Mouse (Mus musculus) macrophage (primary cell): ENCODE results near the gene Ddah1. TPM values are rescaled to one million over a fixed set of nuclear protein-coding genes. Genes with fewer than 3 reads are reported as not detected.
A peak's percentile ranks its signal among the peaks of the same experiment; 100 is the strongest.
"Not testable (repeated sequence)": the region's sequence is repeated elsewhere in the genome, so short reads cannot be mapped to it uniquely, and the experiment has no call there.

ENCODE experiments used
- H3K27ac ChIP-seq: fragments of 350-480 bp; formaldehyde crosslinking; 2 replicates; pipeline ENCODE4 v1.9.0; 2021
- H3K36me3 ChIP-seq: fragments of 350-480 bp; formaldehyde crosslinking; 2 replicates; pipeline ENCODE4 v1.9.0; 2021; ENCODE audit errors: inconsistent target
- H3K4me3 ChIP-seq: fragments of 350-480 bp; formaldehyde crosslinking; 2 replicates; pipeline ENCODE4 v1.9.0; 2021; ENCODE audit errors: inconsistent target
- H3K79me2 ChIP-seq: fragments of 350-480 bp; formaldehyde crosslinking; 2 replicates; pipeline ENCODE4 v1.9.0; 2021; ENCODE audit errors: inconsistent target
- WGBS: methylation state at CpG from one replicate; pipeline ENCODE4 v1.1.7; 2026; ENCODE audit warnings: inconsistent platforms; ENCODE audit not compliant: missing documents; 5-methylcytosine and 5-hydroxymethylcytosine counted together
- polyA plus RNA-seq: library from polyadenylated mRNA; stranded (reverse); fragments of 250-400 nt; gene quantifications from 3 replicates; pipeline ENCODE4 v1.2.4, GENCODE M21; 2018; ENCODE audit warnings: inconsistent platforms

Ddah1 gene
- polyA plus RNA-seq, 1 experiment from 2014 or later: 0.20 TPM

- Histone ChIP-seq H3K27ac (no peak overlapping the region), H3K79me2 (no peaks in the 10 kb centered on the region), H3K4me3 (no peak overlapping the region), H3K36me3 (no peaks in the 10 kb centered on the region)
- WGBS: 95% methylated on average over 7 of the region's 7 CpGs
These were observed 154.0 kb downstream of the Ddah1 start for GRCm38 (mm10) chr3:145912512-145912911.

DNA sequence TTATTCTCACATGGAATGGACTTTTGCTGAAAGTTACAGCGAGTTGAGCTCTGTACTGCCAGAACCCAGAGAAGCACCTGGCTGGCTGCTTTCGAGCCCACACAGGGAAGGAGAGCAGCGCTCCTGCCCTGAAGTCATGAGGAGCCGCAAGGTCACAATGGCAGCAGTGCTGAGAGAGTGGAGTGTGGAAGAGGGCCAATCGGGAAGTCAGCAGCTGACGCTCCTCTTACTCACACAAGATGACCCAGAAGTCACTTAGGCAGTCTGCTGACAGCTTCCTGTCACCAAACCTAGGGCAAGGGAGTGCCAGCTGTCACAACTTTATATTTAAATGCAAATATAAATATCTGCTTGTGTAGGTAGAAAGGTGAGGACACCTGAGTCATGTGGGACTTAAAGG, 154.8 kb downstream of the Ddah1 start:
- WGBS: 88% methylated on average over 6 of the region's 6 CpGs
- Histone ChIP-seq H3K4me3 (no peak overlapping the region), H3K27ac (no peak overlapping the region), H3K79me2 (no peaks in the 10 kb centered on the region), H3K36me3 (no peaks in the 10 kb centered on the region)

DNA sequence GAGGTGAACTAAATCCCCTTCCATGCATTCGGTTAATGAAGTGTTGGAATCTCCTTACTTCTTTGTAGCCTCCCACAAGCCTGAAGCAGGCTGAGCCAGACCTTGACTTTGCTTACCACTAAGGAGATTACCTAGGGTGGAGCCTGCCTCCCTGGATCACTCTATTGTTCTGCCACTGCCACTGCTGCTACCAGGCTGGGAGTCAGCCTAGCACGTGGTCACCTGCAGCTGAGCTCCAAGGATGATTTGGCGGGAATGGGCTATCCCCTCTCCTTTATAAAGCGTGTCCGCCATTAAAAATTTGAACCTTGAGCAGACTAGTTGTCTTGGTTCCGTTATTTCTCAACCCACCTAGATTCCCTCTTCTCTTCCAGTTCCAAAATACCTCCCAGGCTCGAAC, 155.5 kb downstream of the Ddah1 start:
- H3K27ac ChIP-seq: not testable (repeated sequence)
- 96% methylated on average over 7 of the region's 7 CpGs for WGBS

DNA sequence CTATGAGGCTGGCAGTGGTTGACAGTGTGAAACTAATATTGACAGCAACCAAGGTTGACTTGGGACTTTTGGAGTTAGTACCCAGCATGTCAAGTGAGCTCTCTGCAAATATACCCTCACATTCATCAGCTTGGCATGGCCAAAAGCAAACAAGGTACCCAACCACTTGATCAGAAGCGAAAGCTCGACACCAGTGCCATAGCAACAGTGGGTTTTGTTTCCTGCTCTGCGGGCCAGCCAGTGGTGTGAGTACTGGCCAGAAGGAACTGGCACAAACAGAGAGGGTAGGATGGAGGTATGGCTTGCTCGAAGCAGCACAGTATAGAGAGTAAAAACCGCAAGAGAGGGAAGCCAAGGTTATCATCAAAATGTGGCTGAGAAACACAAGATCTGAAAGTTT, 157.9 kb downstream of the Ddah1 start:
- H3K27ac ChIP-seq: no peak overlapping the region
- no peaks in the 10 kb centered on the region for H3K79me2 ChIP-seq
- H3K4me3 ChIP-seq: no peak overlapping the region
- no peaks in the 10 kb centered on the region for H3K36me3 ChIP-seq
- 52% methylated on average over 5 of the region's 5 CpGs for WGBS

More for the DNA sequence above, 155.5 kb downstream of the Ddah1 start:
- H3K79me2 ChIP-seq, H3K36me3 ChIP-seq, H3K4me3 ChIP-seq: not testable (repeated sequence)

DNA sequence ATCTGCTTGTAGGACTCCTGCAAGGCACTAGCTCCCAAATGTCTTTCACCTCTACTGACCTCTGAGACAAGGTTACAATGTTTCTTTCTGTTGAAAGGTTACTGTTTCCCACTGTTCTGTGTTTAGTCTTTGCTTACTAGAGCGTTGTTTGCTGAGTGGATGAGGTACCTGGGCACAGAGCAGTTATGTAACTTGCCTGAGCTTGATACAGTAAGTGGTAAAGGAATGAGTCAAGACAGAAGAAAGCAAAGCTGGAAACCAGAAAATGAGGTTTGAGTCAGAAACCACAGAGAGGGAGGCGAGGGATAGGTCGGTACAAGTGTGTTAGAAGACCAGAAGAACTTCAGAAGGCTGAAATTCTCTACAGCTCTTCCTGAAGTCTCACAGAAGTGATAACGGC, 158.4 kb downstream of the Ddah1 start:
- no peaks in the 10 kb centered on the region for H3K79me2 ChIP-seq
- WGBS: 68% methylated on average over 4 of the region's 4 CpGs
- no peak overlapping the region for H3K4me3 ChIP-seq
- H3K27ac ChIP-seq: no peak overlapping the region
- no peaks in the 10 kb centered on the region for H3K36me3 ChIP-seq

- peak within 1 kb of the TSS; percentile 25; the same call in 1 of the 2 replicates for H3K4me3 ChIP-seq
- no peaks in the 10 kb centered on the region for H3K36me3 ChIP-seq
- 82% methylated on average over 11 of the region's 11 CpGs for WGBS
- H3K27ac ChIP-seq: peak within 1 kb of the TSS; percentile 68
- peaks cover 28% of the 10 kb centered on the region for H3K79me2 ChIP-seq
These were observed 163.8 kb downstream of the Ddah1 start, which contains the start of gene Bcl10 for GRCm38 (mm10) chr3:145922019-145922854. Gene Bcl10 (plus strand): TSS chr3:145922804.

DNA sequence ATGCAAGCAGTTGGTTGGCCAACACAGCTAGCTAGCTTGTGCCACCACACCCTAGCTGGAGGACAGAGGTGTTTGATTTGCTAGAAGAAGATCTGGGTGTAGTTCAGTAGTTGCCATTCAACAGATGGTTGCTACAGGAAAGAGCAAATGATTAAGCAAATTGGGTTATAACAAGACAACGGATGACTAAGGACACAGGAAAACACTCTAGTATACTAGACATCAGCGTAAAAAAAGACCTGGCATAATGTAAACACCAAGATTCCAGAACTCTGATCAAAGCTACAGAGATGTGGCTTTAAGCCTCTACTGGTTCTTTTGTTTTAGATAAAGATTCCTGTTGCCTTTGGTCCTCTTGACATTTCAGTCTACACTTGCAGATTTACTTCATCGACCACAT, 164.5 kb downstream of the Ddah1 start:
- H3K27ac ChIP-seq: no peak overlapping the region
- H3K4me3 ChIP-seq: no peak overlapping the region
- H3K36me3 ChIP-seq: no peaks in the 10 kb centered on the region
- peaks cover 36% of the 10 kb centered on the region for H3K79me2 ChIP-seq
- WGBS: 77% methylated on average over 3 of the region's 3 CpGs

DNA sequence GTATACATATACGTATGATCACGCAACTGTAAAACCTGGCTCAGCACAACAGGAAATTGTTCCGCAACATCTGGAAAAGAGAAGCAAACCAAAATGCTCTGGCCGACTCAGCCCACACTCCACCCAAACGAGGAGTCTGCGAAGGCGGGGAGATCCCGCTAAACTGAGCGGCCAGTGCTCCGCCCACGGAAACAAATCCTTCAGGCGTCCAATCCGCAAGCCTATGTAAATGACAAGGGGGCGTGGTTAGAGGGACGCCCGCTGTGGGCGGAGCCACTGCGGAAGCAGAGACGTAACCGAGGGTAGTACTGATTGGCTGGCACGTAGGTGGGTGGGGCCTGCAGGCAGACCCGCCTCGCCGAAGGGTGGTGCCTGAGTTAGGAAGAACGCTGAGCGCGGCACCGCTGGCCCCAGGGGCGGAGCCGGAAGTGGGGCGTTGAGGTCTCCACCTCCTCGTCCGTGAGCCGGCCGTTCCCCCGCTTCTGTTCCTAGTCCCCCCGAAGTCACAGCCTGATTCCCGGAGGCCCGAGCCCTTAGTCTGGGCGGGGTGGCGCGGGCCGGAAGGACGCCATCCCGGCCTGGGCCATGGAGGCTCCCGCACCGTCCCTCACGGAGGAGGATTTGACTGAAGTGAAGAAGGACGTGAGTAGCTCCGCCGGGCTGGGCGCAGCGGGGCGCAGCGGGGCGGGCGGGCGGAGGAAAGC, 165.6 kb downstream of the Ddah1 start:
- Histone ChIP-seq H3K36me3 (no peaks in the 10 kb centered on the region), H3K4me3 (peak overlapping the region; percentile 67), H3K79me2 (peaks cover 46% of the 10 kb centered on the region), H3K27ac (peak overlapping the region; percentile 81)
- WGBS: under 1% methylated on average over 58 of the region's 58 CpGs

DNA sequence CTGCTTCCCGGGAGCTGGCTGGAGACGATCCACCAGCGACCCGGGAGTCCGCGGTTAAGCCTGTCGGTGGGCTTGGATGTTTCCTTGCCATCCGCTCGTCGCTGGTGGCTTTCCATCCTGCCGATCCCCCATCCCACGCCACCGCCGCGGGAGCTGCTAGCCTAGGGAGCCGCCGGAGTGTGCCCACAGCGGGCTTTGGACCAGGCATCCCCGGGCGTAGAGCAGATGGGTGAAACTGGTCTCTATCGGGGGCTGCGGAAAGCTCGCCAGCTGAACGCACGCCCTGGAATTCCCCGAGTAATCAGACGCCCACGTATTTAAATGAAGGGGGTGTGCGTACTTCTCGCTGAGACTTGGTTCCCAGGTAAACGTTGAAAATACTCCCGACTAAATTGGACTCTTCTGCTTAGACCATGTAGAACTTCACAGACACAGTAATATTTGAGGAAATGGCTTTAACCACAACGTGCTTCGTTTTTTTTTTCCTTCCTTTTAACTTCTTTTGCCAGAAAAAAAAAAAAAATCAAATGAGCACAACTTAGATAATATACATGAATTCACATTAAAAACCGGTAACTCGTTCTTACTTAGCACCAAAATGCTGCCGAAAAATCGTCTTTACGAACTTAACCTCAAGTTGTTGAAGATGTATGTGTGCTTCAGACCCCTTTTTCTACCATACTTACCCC, 166.3 kb downstream of the Ddah1 start:
- Histone ChIP-seq H3K79me2 (peaks cover 54% of the 10 kb centered on the region), H3K36me3 (no peaks in the 10 kb centered on the region), H3K4me3 (peak overlapping the region; percentile 67), H3K27ac (peak overlapping the region; percentile 81)
- under 1% methylated on average over 39 of the region's 39 CpGs for WGBS

DNA sequence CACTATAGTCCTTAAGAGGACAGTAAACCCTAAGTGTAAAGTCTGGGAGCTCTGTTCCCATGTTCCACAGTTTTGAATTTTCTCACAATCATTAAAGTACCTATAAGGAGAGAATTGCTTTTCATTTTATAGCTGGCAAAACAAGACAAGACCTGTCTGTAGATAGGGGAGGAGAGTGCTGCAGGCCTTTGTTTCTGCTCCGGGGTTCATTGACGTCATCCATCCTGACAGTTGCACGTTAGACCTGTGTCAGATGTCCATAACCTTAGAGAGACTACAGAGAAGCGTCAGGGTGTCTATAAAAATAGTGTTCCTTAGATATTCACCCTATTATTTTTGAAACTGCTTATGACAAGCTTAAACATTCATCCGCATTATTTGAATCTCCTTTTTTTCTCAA, 167.0 kb downstream of the Ddah1 start:
- peaks cover 3% of the 10 kb centered on the region for H3K36me3 ChIP-seq
- peaks cover 61% of the 10 kb centered on the region for H3K79me2 ChIP-seq
- 50% methylated on average over 5 of the region's 5 CpGs for WGBS
- peak overlapping the region; percentile 67 for H3K4me3 ChIP-seq
- peak overlapping the region; percentile 81 for H3K27ac ChIP-seq

GRCm38 (mm10) chr3:145929525-145930400, 171.3 kb downstream of the Ddah1 start:
- no peak overlapping the region for H3K4me3 ChIP-seq
- peaks cover 34% of the 10 kb centered on the region for H3K36me3 ChIP-seq
- WGBS: 76% methylated on average over 6 of the region's 7 CpGs
- peaks cover 92% of the 10 kb centered on the region for H3K79me2 ChIP-seq
- peak overlapping the region; percentile 57 for H3K27ac ChIP-seq

- H3K27ac ChIP-seq: no peak overlapping the region
- H3K79me2 ChIP-seq: peaks cover 57% of the 10 kb centered on the region
- H3K36me3 ChIP-seq: peaks cover 34% of the 10 kb centered on the region
- WGBS: 16% methylated on average over 9 of the region's 9 CpGs
- H3K4me3 ChIP-seq: no peak overlapping the region
These were observed 175.4 kb downstream of the Ddah1 start for GRCm38 (mm10) chr3:145933845-145934244.

- Histone ChIP-seq H3K27ac (no peak within 1 kb of the TSS), H3K36me3 (peaks cover 20% of the 10 kb centered on the region; the same call in 1 of the 2 replicates), H3K4me3 (peak within 1 kb of the TSS; percentile 59), H3K79me2 (peaks cover 57% of the 10 kb centered on the region)
- WGBS: 2% methylated on average over 66 of the region's 70 CpGs
These were observed 179.3 kb downstream of the Ddah1 start, which contains the start of gene 2410004B18Rik for GRCm38 (mm10) chr3:145937505-145938404. Gene 2410004B18Rik (plus strand): TSS chr3:145938014.
